Mouse (Mus musculus) testis, adult 10 weeks (tissue): ENCODE measurements around the gene Olfr1164. TPM values are rescaled to one million over a fixed set of nuclear protein-coding genes. Genes with fewer than 3 reads are reported as not detected.

Experiments used
- polyA plus RNA-seq: library from polyadenylated mRNA; stranded (reverse); fragments of 350-450 nt; fragmentation: Illumina TruSeq; extraction: RNeasy Lipid Tissue Mini Kit (QIAGEN cat#74804); gene quantifications from one replicate; pipeline ENCODE4 v1.2.3, GENCODE M21; 2014; ENCODE audit warnings: low read depth, low replicate concordance

Gene Olfr1164
- polyA plus RNA-seq: not detected

DNA sequence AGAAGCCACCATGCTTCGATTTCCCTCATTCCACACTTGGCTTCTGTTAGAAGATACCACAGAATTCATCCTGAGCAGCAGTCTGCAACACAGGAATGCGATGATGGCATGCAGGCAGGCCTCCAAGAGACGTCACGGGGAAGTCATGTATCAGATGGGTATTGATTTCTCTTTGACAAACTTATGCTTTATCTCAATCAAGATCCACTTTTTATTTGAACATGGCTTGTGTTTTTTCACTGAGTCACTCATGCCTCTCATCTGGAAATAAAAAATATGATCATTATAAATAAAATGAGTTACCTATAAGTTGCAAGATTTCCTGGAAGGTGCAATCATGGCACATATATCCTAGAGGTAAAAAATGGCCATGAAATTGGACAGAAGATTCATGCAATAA is at the start of gene Olfr1164:
Gene Olfr1164, minus strand, starts transcription at position 101 of the 400 bp plus-strand sequence.

GRCm38 (mm10) chr2:88128172-88128571 is 34.4 kb upstream of the Olfr1164 start, which contains the start of gene Olfr1166:
Olfr1166 (minus strand) TSS chr2:88128272.

DNA sequence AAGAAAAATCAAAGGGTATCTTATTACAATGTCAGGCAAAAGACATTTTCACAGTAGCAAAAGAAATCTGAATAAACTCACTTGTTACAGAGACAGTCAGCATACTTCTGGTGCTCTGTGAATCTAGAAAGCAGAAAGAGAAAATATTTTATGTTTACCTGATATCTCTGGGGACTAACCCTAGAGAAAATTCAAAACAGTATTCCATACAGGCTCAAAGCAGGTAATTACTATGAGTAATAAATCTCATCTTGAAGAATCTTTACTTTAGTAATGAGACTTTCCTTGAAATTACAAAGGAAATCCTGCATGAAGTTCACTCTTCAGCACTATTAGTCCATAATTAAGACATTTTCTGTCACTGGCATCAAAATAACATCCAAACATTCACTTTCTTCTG is 22.0 kb downstream of the Olfr1164 start, which contains the start of gene Olfr1163:
Gene Olfr1163, minus strand, starts transcription at position 101 of the 400 bp plus-strand sequence.

GRCm38 (mm10) chr2:88051029-88051428 is 42.7 kb downstream of the Olfr1164 start, which contains the start of gene Olfr1162:
Olfr1162 (minus strand) TSS chr2:88051129.

Other genes with a start within 250 kb of the Olfr1164 start
- gene Olfr1150-ps1, start 250.0 kb downstream of the Olfr1164 start, polyA plus RNA-seq: not detected
- gene Olfr1151, start 238.1 kb downstream of the Olfr1164 start, polyA plus RNA-seq: not detected
- 0.06 TPM for gene Olfr1152, start 227.5 kb downstream of the Olfr1164 start, polyA plus RNA-seq
- gene Olfr1153, start 199.0 kb downstream of the Olfr1164 start, polyA plus RNA-seq: 0.15 TPM
- not detected for gene Olfr1154, start 188.8 kb downstream of the Olfr1164 start, polyA plus RNA-seq
- not detected for gene Olfr1155, start 148.8 kb downstream of the Olfr1164 start, polyA plus RNA-seq
- not detected for gene Olfr1156, start 140.9 kb downstream of the Olfr1164 start, polyA plus RNA-seq
- not detected for gene Olfr1157, start 125.7 kb downstream of the Olfr1164 start, polyA plus RNA-seq
- gene Olfr74, start 119.3 kb downstream of the Olfr1164 start, polyA plus RNA-seq: not detected
- not detected for gene Olfr1158, start 103.9 kb downstream of the Olfr1164 start, polyA plus RNA-seq
- gene Olfr1160, start 85.7 kb downstream of the Olfr1164 start, polyA plus RNA-seq: not detected
- gene Olfr1161, start 71.2 kb downstream of the Olfr1164 start, polyA plus RNA-seq: not detected
- not detected for gene Olfr73, start 56.3 kb downstream of the Olfr1164 start, polyA plus RNA-seq
- not detected for gene Olfr1162, start 42.8 kb downstream of the Olfr1164 start, polyA plus RNA-seq
- gene Olfr1163, start 22.1 kb downstream of the Olfr1164 start, polyA plus RNA-seq: not detected
- gene Olfr1166, start 34.3 kb upstream of the Olfr1164 start, polyA plus RNA-seq: not detected
- not detected for gene Olfr1167, start 61.2 kb upstream of the Olfr1164 start, polyA plus RNA-seq
- gene Olfr1168, start 87.9 kb upstream of the Olfr1164 start, polyA plus RNA-seq: not detected
- gene Olfr1170, start 134.4 kb upstream of the Olfr1164 start, polyA plus RNA-seq: not detected
- not detected for gene Olfr1173, start 185.9 kb upstream of the Olfr1164 start, polyA plus RNA-seq
- gene Olfr1174-ps, start 221.2 kb upstream of the Olfr1164 start, polyA plus RNA-seq: not detected
- gene Olfr1175-ps, start 233.2 kb upstream of the Olfr1164 start, polyA plus RNA-seq: not detected
- gene Olfr1176, start 242.8 kb upstream of the Olfr1164 start, polyA plus RNA-seq: not detected